Mouse (Mus musculus) limb, embryonic 14.5 days (tissue): ENCODE results near the gene Htt. TPM values are rescaled to one million over a fixed set of nuclear protein-coding genes. Genes with fewer than 3 reads are reported as not detected.
A peak's percentile ranks its signal among the peaks of the same experiment; 100 is the strongest.

Experiments used
- ATAC-seq: fragments of 200-750 bp; cut with Nextera tagmentation; 2 replicates; pipeline ENCODE4 v1.8.0; 2017; ENCODE audit warnings: low read depth, moderate number of reproducible peaks, moderate TSS enrichment; ENCODE audit not compliant: low FRiP score
- DNase-seq: peaks from one replicate; pipeline ENCODE4 v3.0.0-alpha.2; 2015; ENCODE audit warnings: low spot score
- H3K27ac ChIP-seq: fragments of 300-500 bp; sonication (generic); replicated peaks from 2 replicates; pipeline ENCODE4 v1.5.1; 2014; ENCODE audit warnings: low read depth, mild to moderate bottlenecking, low read length, moderate library complexity, mixed read lengths
- H3K27me3 ChIP-seq: fragments of 300-500 bp; sonication (generic); 2 replicates; pipeline ENCODE4 v1.6.1; 2014; ENCODE audit warnings: low read length, mixed read lengths; ENCODE audit not compliant: control insufficient read depth, insufficient read depth
- H3K36me3 ChIP-seq: fragments of 300-500 bp; sonication (generic); 2 replicates; pipeline ENCODE4 v1.6.1; 2014; ENCODE audit warnings: mild to moderate bottlenecking, low read length, moderate library complexity, mixed read lengths; ENCODE audit not compliant: control insufficient read depth, insufficient read depth
- H3K4me1 ChIP-seq: fragments of 300-500 bp; sonication (generic); 2 replicates; pipeline ENCODE4 v1.6.1; 2014; ENCODE audit warnings: antibody characterized with exemption, low read length, mixed read lengths; ENCODE audit not compliant: control insufficient read depth, insufficient read depth
- H3K4me2 ChIP-seq: fragments of 300-500 bp; sonication (generic); replicated peaks from 2 replicates; pipeline ENCODE4 v1.6.1; 2014; ENCODE audit warnings: low read depth, mild to moderate bottlenecking, low read length, moderate library complexity; ENCODE audit not compliant: severe bottlenecking
- H3K4me3 ChIP-seq: fragments of 300-500 bp; sonication (generic); replicated peaks from 2 replicates; pipeline ENCODE4 v1.5.1; 2014; ENCODE audit warnings: low read length
- H3K9ac ChIP-seq: fragments of 300-500 bp; sonication (generic); 2 replicates; pipeline ENCODE4 v1.6.1; 2014; ENCODE audit warnings: mild to moderate bottlenecking, low read depth, low read length, moderate library complexity; ENCODE audit not compliant: severe bottlenecking
- H3K9me3 ChIP-seq: fragments of 300-500 bp; sonication (generic); 2 replicates; pipeline ENCODE4 v1.6.1; 2016; ENCODE audit warnings: low read length; ENCODE audit not compliant: control insufficient read depth
- POLR2A ChIP-seq: fragments of 200-500 bp; IDR thresholded peaks from 2 replicates; pipeline ENCODE4 v1.8.0; 2012; ENCODE audit warnings: inconsistent platforms, mild to moderate bottlenecking, moderate library complexity, borderline replicate concordance; ENCODE audit not compliant: insufficient read depth, insufficient read length; ENCODE audit errors: extremely low read depth
- WGBS: fragments of 180-500 bp; shearing (Covaris S2); extraction: QIAGEN DNeasy Blood & Tissue Kit; methylation state at CpG from one replicate; pipeline ENCODE4 v1.1.7; 2014; 5-methylcytosine and 5-hydroxymethylcytosine counted together
- polyA plus RNA-seq, 2 experiments: library from polyadenylated mRNA; depleted of rRNA in 1 of 2; stranded (reverse) in 1 of 2; unstranded in 1 of 2; fragments of >200 nt; fragmentation: Nextera tagmentation in 1 of 2; extraction: Ambion mirVana in 1 of 2; gene quantifications; 2 replicates each; pipeline versions ENCODE4 v1.2.1 to v1.2.3; 2012 to 2014

Htt gene
- polyA plus RNA-seq, 2 experiments = 16.2 to 22.9 TPM

GRCm38 (mm10) chr5:34931516-34932457 lies 170.2 kb downstream of the Htt start:
- peaks cover 17% of the 10 kb centered on the region for H3K4me1 ChIP-seq
- ATAC-seq = no peak; the same call in 1 of the 2 replicates
- H3K27ac ChIP-seq = peak overlapping the region; percentile 53
- no peak for TF ChIP-seq POLR2A
- H3K27me3 ChIP-seq = no peaks in the 10 kb centered on the region
- no peak overlapping the region for H3K4me3 ChIP-seq
- DNase-seq = no peak
- 0 out of 2 replicates have a peak overlapping the region, but pooled peaks have one; percentile 8 for H3K4me2 ChIP-seq
- H3K9ac ChIP-seq = no peak overlapping the region
- 28% methylated on average over 11 of the region's 11 CpGs for WGBS
- no peaks in the 10 kb centered on the region for H3K36me3 ChIP-seq
- H3K9me3 ChIP-seq = no peaks in the 10 kb centered on the region

DNA sequence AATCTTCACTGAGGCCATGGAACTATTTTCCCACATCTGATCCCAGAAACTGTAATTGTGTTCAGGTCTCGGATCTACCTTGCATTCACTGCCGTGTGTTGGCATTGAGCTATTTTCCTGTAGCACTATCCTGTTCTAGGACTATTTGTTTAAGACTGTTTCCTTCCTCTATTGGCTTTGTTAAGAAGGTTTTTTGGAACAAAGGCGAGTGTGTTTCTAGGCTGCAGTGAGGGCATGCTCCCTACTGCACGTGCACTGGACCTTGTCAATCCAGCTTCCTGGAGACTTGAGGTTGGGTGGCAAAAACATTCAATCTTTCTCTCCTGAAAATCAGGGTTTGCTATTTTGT lies 170.9 kb downstream of the Htt start:
- DNase-seq (no peak), ATAC-seq (no peak)
- H3K36me3 ChIP-seq = no peaks in the 10 kb centered on the region
- WGBS = 68% methylated on average over 4 of the region's 4 CpGs
- H3K27ac ChIP-seq = peak overlapping the region; percentile 53; the same call in 1 of the 2 replicates
- H3K4me3 ChIP-seq = no peak overlapping the region
- no peaks in the 10 kb centered on the region for H3K9me3 ChIP-seq
- no peaks in the 10 kb centered on the region for H3K27me3 ChIP-seq
- TF ChIP-seq POLR2A = no peak
- H3K9ac ChIP-seq = no peak overlapping the region
- peaks cover 17% of the 10 kb centered on the region for H3K4me1 ChIP-seq
- no peak overlapping the region for H3K4me2 ChIP-seq

GRCm38 (mm10) chr5:34933461-34933860 lies 171.9 kb downstream of the Htt start:
- Histone ChIP-seq H3K27ac (no peak overlapping the region), H3K9ac (no peak overlapping the region), H3K36me3 (no peaks in the 10 kb centered on the region), H3K4me2 (no peak overlapping the region), H3K9me3 (no peaks in the 10 kb centered on the region), H3K27me3 (no peaks in the 10 kb centered on the region), H3K4me3 (no peak overlapping the region), H3K4me1 (peaks cover 17% of the 10 kb centered on the region)
- 100% methylated on average over 1 of the region's 1 CpGs for WGBS
- DNase-seq (no peak), ATAC-seq (no peak)
- no peak for TF ChIP-seq POLR2A

DNA sequence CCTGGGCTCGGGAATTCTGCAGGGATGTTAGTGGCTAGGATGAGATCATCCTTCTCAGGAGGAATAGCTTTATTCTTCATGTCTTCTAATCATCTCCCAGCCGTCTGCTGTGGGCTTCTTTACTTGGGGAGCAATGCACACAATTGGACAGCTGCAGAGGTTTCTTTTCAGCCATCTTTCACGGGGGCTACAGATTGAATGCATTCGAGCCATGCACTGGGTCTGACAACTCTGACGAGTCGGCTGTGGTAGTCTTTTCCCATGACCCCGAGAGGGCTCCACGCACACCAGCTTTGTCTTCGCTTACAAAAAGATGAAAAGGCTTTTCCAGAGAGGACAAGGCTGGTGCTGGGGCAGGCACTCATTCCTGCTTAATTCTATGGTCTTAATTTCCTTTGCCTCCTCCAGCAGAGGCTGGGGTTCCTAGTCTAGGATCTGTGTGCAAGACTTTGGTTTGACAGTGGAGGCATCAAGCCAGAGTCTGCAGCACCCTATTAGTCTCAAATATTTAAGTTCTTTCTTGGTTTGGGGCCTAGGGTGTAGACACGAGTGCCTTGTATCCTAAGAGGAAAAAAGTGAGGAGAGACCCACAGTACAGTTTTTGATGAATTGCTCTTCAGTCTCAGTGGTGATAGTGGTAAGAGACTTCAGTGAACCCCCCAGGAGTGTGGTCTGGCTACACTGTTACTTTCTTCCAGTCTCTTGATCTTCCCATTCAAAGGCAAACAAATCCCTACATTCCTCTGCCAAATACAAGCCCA lies 180.3 kb downstream of the Htt start:
- 75% methylated on average over 10 of the region's 10 CpGs for WGBS
- no peak for DNase-seq

GRCm38 (mm10) chr5:34943428-34943827 lies 181.9 kb downstream of the Htt start:
- TF ChIP-seq POLR2A = no peak
- WGBS = 79% methylated on average over 3 of the region's 3 CpGs
- DNase-seq = no peak

More for the DNA sequence above, 180.3 kb downstream of the Htt start:
- Histone ChIP-seq H3K27me3 (no peaks in the 10 kb centered on the region), H3K27ac (no peak overlapping the region), H3K4me2 (no peak overlapping the region), H3K4me3 (no peak overlapping the region), H3K36me3 (no peaks in the 10 kb centered on the region), H3K9ac (no peak overlapping the region), H3K9me3 (no peaks in the 10 kb centered on the region), H3K4me1 (no peaks in the 10 kb centered on the region)
- TF ChIP-seq POLR2A = no peak
- no peak for ATAC-seq

More at GRCm38 (mm10) chr5:34943428-34943827, 181.9 kb downstream of the Htt start:
- H3K27ac ChIP-seq = no peak overlapping the region
- no peaks in the 10 kb centered on the region for H3K36me3 ChIP-seq
- no peak overlapping the region for H3K4me3 ChIP-seq
- H3K9me3 ChIP-seq = no peaks in the 10 kb centered on the region
- H3K9ac ChIP-seq = no peak overlapping the region
- H3K4me1 ChIP-seq = no peaks in the 10 kb centered on the region
- no peaks in the 10 kb centered on the region for H3K27me3 ChIP-seq
- no peak overlapping the region for H3K4me2 ChIP-seq
- ATAC-seq = no peak
